Mouse (Mus musculus) liver, embryonic 12.5 days (tissue): Measurements from ENCODE around the gene Vmn1r120. TPM values are rescaled to one million over a fixed set of nuclear protein-coding genes. Genes with fewer than 3 reads are reported as not detected.
"Not testable (repeated sequence)": the region's sequence is repeated elsewhere in the genome, so short reads cannot be mapped to it uniquely, and the experiment has no call there.

ENCODE experiments used
- ATAC-seq: fragments of 200-750 bp; cut with Nextera tagmentation; 2 replicates; pipeline ENCODE4 v1.8.0; 2017; ENCODE audit warnings: moderate number of reproducible peaks, mild to moderate bottlenecking, moderate library complexity
- H3K27ac ChIP-seq: fragments of 300-500 bp; sonication (generic); 2 replicates; pipeline ENCODE4 v1.5.1; 2016; ENCODE audit warnings: mild to moderate bottlenecking
- H3K27me3 ChIP-seq: fragments of 300-500 bp; sonication (generic); replicated peaks from 2 replicates; pipeline ENCODE4 v1.6.1; 2016; ENCODE audit warnings: mild to moderate bottlenecking, moderate library complexity
- H3K36me3 ChIP-seq: fragments of 300-500 bp; sonication (generic); 2 replicates; pipeline ENCODE4 v1.6.1; 2016; ENCODE audit warnings: mild to moderate bottlenecking, moderate library complexity
- H3K4me1 ChIP-seq: fragments of 300-500 bp; sonication (generic); 2 replicates; pipeline ENCODE4 v1.6.1; 2016
- H3K4me2 ChIP-seq: fragments of 300-500 bp; sonication (generic); 2 replicates; pipeline ENCODE4 v1.6.1; 2016; ENCODE audit warnings: mild to moderate bottlenecking, moderate library complexity
- H3K4me3 ChIP-seq: fragments of 300-500 bp; sonication (generic); 2 replicates; pipeline ENCODE4 v1.5.1; 2016; ENCODE audit warnings: mild to moderate bottlenecking, moderate library complexity
- H3K9ac ChIP-seq: fragments of 300-500 bp; sonication (generic); 2 replicates; pipeline ENCODE4 v1.6.1; 2016; ENCODE audit warnings: mild to moderate bottlenecking, moderate library complexity
- H3K9me3 ChIP-seq: fragments of 300-500 bp; sonication (generic); replicated peaks from 2 replicates; pipeline ENCODE4 v1.6.1; 2016; ENCODE audit warnings: mild to moderate bottlenecking, moderate library complexity
- WGBS: fragments of 180-500 bp; shearing (Covaris S2); methylation state at CpG from one replicate; pipeline ENCODE4 v1.1.7; 2016; ENCODE audit not compliant: insufficient replicate concordance; 5-methylcytosine and 5-hydroxymethylcytosine counted together
- polyA plus RNA-seq: library from polyadenylated mRNA; unstranded; fragments of >200 nt; fragmentation: Nextera tagmentation; extraction: Ambion mirVana; gene quantifications from 2 replicates; pipeline ENCODE4 v1.2.1, GENCODE M21; 2016

Gene Vmn1r120
- not detected in 2 replicates for polyA plus RNA-seq

DNA sequence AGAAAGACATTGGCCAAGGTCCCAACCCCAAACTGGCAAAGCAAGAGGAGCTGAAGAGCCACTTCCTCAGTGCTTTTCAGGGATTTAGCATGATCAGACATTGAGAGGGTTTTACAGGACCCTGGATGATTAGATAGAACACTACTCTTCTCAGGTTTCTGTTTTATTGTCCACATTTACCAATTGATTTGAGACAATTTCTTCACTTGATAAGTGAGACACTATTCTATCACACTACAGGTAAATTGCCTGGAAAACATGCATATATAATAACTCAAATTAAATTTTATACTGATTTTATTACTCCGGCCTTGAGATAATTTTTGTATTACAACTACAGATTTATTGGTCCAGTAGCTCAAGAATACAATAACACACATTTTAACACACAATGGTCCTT is at the start of gene Vmn1r120:
Gene Vmn1r120, minus strand, starts transcription at position 101 of the 400 bp plus-strand sequence.
- H3K9me3 ChIP-seq, H3K4me3 ChIP-seq, H3K4me2 ChIP-seq, H3K9ac ChIP-seq, H3K27me3 ChIP-seq, H3K27ac ChIP-seq, H3K4me1 ChIP-seq, ATAC-seq, H3K36me3 ChIP-seq: not testable (repeated sequence)
- 55% methylated on average over 1 of the region's 1 CpGs for WGBS

DNA sequence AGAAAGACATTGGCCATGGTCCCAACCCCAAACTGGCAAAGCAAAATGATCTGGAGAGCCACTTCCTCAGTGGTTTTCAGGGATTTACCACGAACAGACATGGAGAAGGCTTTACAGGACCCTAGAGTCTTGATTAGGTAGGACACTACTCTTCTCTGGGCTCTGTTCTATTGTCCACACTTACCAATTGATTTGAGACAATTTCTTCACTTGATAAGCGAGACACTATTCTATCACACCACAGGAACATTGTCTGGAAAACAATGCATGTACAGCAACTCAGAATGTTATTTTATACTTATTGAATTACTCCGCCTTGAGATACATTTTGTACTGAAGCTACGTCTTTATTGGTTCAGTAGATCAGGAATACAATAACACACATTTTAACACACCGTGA is 44.8 kb upstream of the Vmn1r120 start, which contains the start of gene Vmn1r121:
Gene Vmn1r121, minus strand, starts transcription at position 101 of the 400 bp plus-strand sequence.
- H3K4me2 ChIP-seq, H3K9me3 ChIP-seq, ATAC-seq, H3K4me3 ChIP-seq, H3K27ac ChIP-seq, H3K4me1 ChIP-seq, H3K36me3 ChIP-seq, H3K27me3 ChIP-seq, H3K9ac ChIP-seq: not testable (repeated sequence)
- WGBS: 56% methylated on average over 5 of the region's 5 CpGs

- not testable (repeated sequence) for H3K4me1 ChIP-seq, ATAC-seq, H3K27me3 ChIP-seq, H3K9ac ChIP-seq, H3K27ac ChIP-seq, H3K9me3 ChIP-seq, H3K4me3 ChIP-seq, H3K4me2 ChIP-seq, H3K36me3 ChIP-seq
- WGBS: no CpG with 5 or more reads among the region's 2 CpGs
Observed at GRCm38 (mm10) chr7:21012355-21012754, 41.2 kb downstream of the Vmn1r120 start, which contains the start of gene Vmn1r119. Vmn1r119 (minus strand) TSS chr7:21012455.

Other genes starting within 250 kb of the Vmn1r120 start
- not detected in 2 replicates for gene Vmn1r114, start 241.6 kb downstream of the Vmn1r120 start, polyA plus RNA-seq
- not detected in 2 replicates for gene Vmn1r115, start 208.8 kb downstream of the Vmn1r120 start, polyA plus RNA-seq
- gene Vmn1r116, start 181.5 kb downstream of the Vmn1r120 start, polyA plus RNA-seq: not detected in 2 replicates
- not detected in 2 replicates for gene Vmn1r117, start 169.7 kb downstream of the Vmn1r120 start, polyA plus RNA-seq
- gene Vmn1r118, start 141.4 kb downstream of the Vmn1r120 start, polyA plus RNA-seq: not detected in 2 replicates
- not detected in 2 replicates for gene Vmn1r119, start 41.3 kb downstream of the Vmn1r120 start, polyA plus RNA-seq
- gene Vmn1r121, start 44.7 kb upstream of the Vmn1r120 start, polyA plus RNA-seq: not detected in 2 replicates
- not detected in 2 replicates for gene Vmn1r122, start 80.3 kb upstream of the Vmn1r120 start, polyA plus RNA-seq
- not detected in 2 replicates for gene Vmn1r123, start 108.4 kb upstream of the Vmn1r120 start, polyA plus RNA-seq
- gene Gm5157, start 136.6 kb upstream of the Vmn1r120 start, polyA plus RNA-seq: not detected in 2 replicates
- gene Vmn1r124, start 206.8 kb upstream of the Vmn1r120 start, polyA plus RNA-seq: not detected in 2 replicates
- gene Vmn1r125, start 218.4 kb upstream of the Vmn1r120 start, polyA plus RNA-seq: not detected in 2 replicates
- gene Vmn1r126, start 247.7 kb upstream of the Vmn1r120 start, polyA plus RNA-seq: not detected in 2 replicates